Mouse (Mus musculus) kidney, adult 2 months (tissue): ENCODE measurements around the gene Tomm22.

Experiments
- CTCF ChIP-seq: fragments of 200-500 bp; conservative IDR thresholded peaks from 2 replicates; pipeline ENCODE4 v1.5.1; 2011; ENCODE audit warnings: low read depth, mild to moderate bottlenecking, control low read depth, low read length, moderate library complexity, mixed read lengths; ENCODE audit not compliant: insufficient read depth, insufficient read length
- POLR2A ChIP-seq: fragments of 200-500 bp; IDR thresholded peaks from one replicate; pipeline ENCODE4 v1.6.1; 2011; ENCODE audit warnings: low read depth, low read length, control low read depth

GRCm38 (mm10) chr15:79656451-79656850, 14.2 kb upstream of the Tomm22 start:
- TF ChIP-seq POLR2A (no peak), CTCF (no peak)
